Mouse (Mus musculus): ENCODE results near the gene Cst6. TPM values are rescaled to one million over a fixed set of nuclear protein-coding genes. Genes with fewer than 3 reads are reported as not detected.

Cst6 gene
- polyA plus RNA-seq (2017; shearing (Covaris generic)), result not detected

GRCm38 (mm10) chr19:5349502-5349873 lies at the start of gene Cst6:
TSS of gene Cst6 (minus strand) at chr19:5349574.

GRCm38 (mm10) chr19:5388588-5389242 lies 39.3 kb upstream of the Cst6 start, which contains the start of gene Sart1:
TSS of gene Sart1 (minus strand) at chr19:5388703.

DNA sequence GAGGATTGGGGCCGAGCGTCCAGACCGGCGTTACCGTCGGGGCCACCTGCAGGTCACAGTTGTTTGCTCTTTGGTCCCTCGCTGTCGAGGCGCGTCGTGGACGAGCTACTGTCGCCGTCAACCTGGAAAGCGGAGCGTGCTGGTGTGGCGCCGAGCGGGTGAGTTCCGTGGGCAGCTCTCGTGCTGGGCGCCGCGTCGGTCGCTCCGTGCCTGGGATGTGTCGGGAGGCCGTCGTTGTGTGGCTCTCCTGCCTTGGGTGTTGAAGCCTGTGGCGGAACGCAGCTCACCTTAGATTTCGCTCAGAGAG lies 17.6 kb upstream of the Cst6 start, which contains the start of gene Banf1:
Gene Banf1, minus strand, starts transcription at position 116 of the 307 bp plus-strand sequence.

GRCm38 (mm10) chr19:5366175-5367052 lies 17.0 kb upstream of the Cst6 start, which contains the start of gene Eif1ad:
TSS of gene Eif1ad (plus strand) at chr19:5366741.

GRCm38 (mm10) chr19:5335441-5335840 lies 13.9 kb downstream of the Cst6 start, which contains the start of gene Catsper1:
TSS of gene Catsper1 (plus strand) at chr19:5335741.

DNA sequence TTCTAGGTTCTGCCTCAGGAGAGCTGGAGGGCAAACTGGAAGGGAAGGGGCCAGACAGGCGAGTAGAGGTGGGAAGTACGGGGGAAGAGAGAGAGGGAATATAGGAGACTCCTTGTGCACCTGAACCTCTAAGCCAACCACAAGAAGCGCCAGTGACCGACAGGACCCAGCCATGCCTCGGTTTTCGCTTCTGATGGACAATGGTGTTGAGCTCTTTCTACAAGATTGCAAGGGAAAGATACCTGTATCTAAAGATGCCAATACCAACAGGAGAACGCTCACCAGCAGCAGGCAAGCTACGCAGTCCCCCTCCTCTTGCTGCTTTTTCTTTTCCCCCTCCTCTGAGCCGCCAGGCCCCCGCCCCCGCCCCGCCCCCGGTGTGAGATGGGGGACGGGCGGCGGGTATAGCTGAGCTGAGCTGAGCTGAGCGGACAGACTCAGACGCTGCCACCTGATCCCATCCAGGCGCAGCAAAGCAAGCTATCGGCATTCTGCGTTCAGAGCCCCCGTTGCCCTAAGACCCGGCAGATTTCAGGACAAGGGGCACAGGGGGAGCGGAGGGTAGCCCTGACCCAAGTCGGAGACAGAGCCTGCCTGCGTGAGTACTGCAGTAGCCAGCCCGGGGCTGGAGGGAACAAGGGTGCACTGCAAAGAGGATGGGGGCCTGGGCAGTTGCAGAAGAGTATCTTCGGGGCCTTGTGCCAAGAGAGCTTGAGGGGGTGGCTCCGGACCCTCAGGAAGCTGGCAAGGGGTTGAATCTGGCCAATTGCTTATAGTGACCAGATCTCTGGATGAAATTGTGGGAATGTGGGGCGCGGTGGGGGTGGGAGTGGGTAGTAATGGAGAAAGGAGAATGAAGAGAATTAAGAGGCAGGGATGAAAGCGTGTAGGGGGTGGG lies 51.2 kb downstream of the Cst6 start, which contains the start of gene Gal3st3:
Gene Gal3st3, plus strand, starts transcription at position 429 of the 898 bp plus-strand sequence.

DNA sequence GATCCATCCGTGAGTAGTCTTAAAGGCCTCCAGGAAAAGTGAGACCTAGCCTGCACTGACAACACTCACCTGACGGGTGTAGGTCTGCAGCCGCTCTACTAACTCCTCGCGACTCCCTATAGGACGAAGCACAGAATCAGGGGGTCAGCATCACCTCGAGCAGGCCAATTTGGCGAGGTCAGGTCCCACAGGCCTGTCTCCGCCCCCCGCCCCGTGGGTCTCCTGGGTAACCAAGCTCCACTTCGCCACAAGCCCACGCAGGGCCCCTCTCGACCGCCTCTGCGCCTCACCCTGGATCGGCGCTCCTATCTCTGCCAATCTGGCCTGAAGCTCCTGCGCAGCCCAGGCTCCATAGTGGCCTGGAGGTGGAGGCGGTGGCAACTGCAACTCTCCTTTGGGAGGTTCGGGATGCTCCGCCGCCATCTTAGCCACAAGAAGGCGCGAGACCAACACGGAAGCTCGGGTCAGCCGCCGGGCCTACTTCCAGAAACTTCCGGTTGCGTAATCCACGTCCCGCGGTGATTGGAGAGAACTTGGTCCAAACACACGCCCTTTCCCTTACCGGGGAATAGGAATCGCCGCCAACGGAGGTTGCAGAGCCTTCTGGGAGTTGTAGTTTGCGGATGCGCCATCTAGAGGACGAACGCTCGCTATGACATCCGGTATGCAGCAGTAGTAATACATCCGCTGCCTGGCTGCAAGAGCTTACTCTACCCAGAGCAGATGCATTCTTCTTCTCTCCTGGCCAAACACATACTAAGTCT lies 54.2 kb downstream of the Cst6 start, which contains the start of gene Sf3b2:
Gene Sf3b2, minus strand, starts transcription at position 484 of the 764 bp plus-strand sequence.

Other genes with a start within 250 kb of the Cst6 start
- 120 TPM for gene Rab1b, start 242.5 kb downstream of the Cst6 start, polyA plus RNA-seq (2017; shearing (Covaris generic))
- 4.6 TPM for gene Klc2, start 231.0 kb downstream of the Cst6 start, polyA plus RNA-seq (2017; shearing (Covaris generic))
- gene Pacs1, start 76.5 kb downstream of the Cst6 start, polyA plus RNA-seq (2017; shearing (Covaris generic)), result 141 TPM
- gene Sf3b2, start 54.1 kb downstream of the Cst6 start, polyA plus RNA-seq (2017; shearing (Covaris generic)), result 321 TPM
- gene Gal3st3, start 51.2 kb downstream of the Cst6 start, polyA plus RNA-seq (2017; shearing (Covaris generic)), result not detected
- not detected for gene Catsper1, start 13.8 kb downstream of the Cst6 start, polyA plus RNA-seq (2017; shearing (Covaris generic))
- gene Eif1ad, start 17.2 kb upstream of the Cst6 start, polyA plus RNA-seq (2017; shearing (Covaris generic)), result 47.0 TPM
- gene Banf1, start 17.6 kb upstream of the Cst6 start, polyA plus RNA-seq (2017; shearing (Covaris generic)), result 229 TPM
- 303 TPM for gene Sart1, start 39.1 kb upstream of the Cst6 start, polyA plus RNA-seq (2017; shearing (Covaris generic))
- 2.2 TPM for gene Tsga10ip, start 53.0 kb upstream of the Cst6 start, polyA plus RNA-seq (2017; shearing (Covaris generic))
- gene Drap1, start 75.4 kb upstream of the Cst6 start, polyA plus RNA-seq (2017; shearing (Covaris generic)), result 195 TPM
- 35.8 TPM for gene AI837181, start 75.6 kb upstream of the Cst6 start, polyA plus RNA-seq (2017; shearing (Covaris generic))
- gene Fosl1, start 98.0 kb upstream of the Cst6 start, polyA plus RNA-seq (2017; shearing (Covaris generic)), result not detected
- gene Ccdc85b, start 108.3 kb upstream of the Cst6 start, polyA plus RNA-seq (2017; shearing (Covaris generic)), result 7.4 TPM
- gene Fibp, start 111.0 kb upstream of the Cst6 start, polyA plus RNA-seq (2017; shearing (Covaris generic)), result 75.8 TPM
- gene Ctsw, start 118.9 kb upstream of the Cst6 start, polyA plus RNA-seq (2017; shearing (Covaris generic)), result 75.3 TPM
- gene Efemp2, start 124.4 kb upstream of the Cst6 start, polyA plus RNA-seq (2017; shearing (Covaris generic)), result 0.81 TPM
- gene Mus81, start 138.8 kb upstream of the Cst6 start, polyA plus RNA-seq (2017; shearing (Covaris generic)), result 45.4 TPM
- 2,727 TPM for gene Cfl1, start 140.9 kb upstream of the Cst6 start, polyA plus RNA-seq (2017; shearing (Covaris generic))
- not detected for gene 1700020D05Rik, start 154.2 kb upstream of the Cst6 start, polyA plus RNA-seq (2017; shearing (Covaris generic))
- 3.7 TPM for gene Snx32, start 161.0 kb upstream of the Cst6 start, polyA plus RNA-seq (2017; shearing (Covaris generic))
- not detected for gene Ovol1, start 211.1 kb upstream of the Cst6 start, polyA plus RNA-seq (2017; shearing (Covaris generic))
- gene Ap5b1, start 218.5 kb upstream of the Cst6 start, polyA plus RNA-seq (2017; shearing (Covaris generic)), result 8.4 TPM

Measured in naive thymus-derived CD4-positive, alpha-beta T cell, adult 5 months (primary cell).